Mouse (Mus musculus): ENCODE results near the gene Avil. TPM values are rescaled to one million over a fixed set of nuclear protein-coding genes. Genes with fewer than 3 reads are reported as not detected.

Avil gene
- polyA plus RNA-seq, 1 experiment from 2014 or later = 0.21 TPM

GRCm38 (mm10) chr10:126971363-126972050 is 29.0 kb upstream of the Avil start:
- H3K9me3 ChIP-seq = no peaks in the 10 kb centered on the region
- H3K4me2 ChIP-seq = peak overlapping the region; percentile 54
- peak overlapping the region; percentile 87 for H3K27ac ChIP-seq (replicated peaks)
- H3K27me3 ChIP-seq (replicated peaks) = no peaks in the 10 kb centered on the region
- WGBS = 13% methylated on average over 12 of the region's 12 CpGs
- no peaks in the 10 kb centered on the region for H3K36me3 ChIP-seq
- ATAC-seq (ENCODE audit: extremely low read depth, insufficient number of reproducible peaks, low FRiP score, low TSS enrichment) = no peak
- 0 out of 2 replicates have a peak overlapping the region, but pooled peaks have one; percentile 0 for H3K4me3 ChIP-seq
- peak overlapping the region; percentile 20 for H3K9ac ChIP-seq
- peaks cover 39% of the 10 kb centered on the region for H3K4me1 ChIP-seq

- Histone ChIP-seq H3K36me3 (no peaks in the 10 kb centered on the region), H3K27me3 (replicated peaks) (no peaks in the 10 kb centered on the region), H3K4me1 (peaks cover 39% of the 10 kb centered on the region), H3K4me3 (0 out of 2 replicates have a peak overlapping the region, but pooled peaks have one; percentile 0), H3K4me2 (peak overlapping the region; percentile 54), H3K27ac (replicated peaks) (peak overlapping the region; percentile 87), H3K9me3 (no peaks in the 10 kb centered on the region), H3K9ac (peak overlapping the region; percentile 20)
- peak; percentile 79 for ATAC-seq (ENCODE audit: extremely low read depth, insufficient number of reproducible peaks, low FRiP score, low TSS enrichment)
- WGBS = 9% methylated on average over 13 of the region's 13 CpGs
Measured at GRCm38 (mm10) chr10:126972051-126972725, 28.3 kb upstream of the Avil start.

GRCm38 (mm10) chr10:126972988-126973387 is 27.5 kb upstream of the Avil start:
- Histone ChIP-seq H3K27me3 (replicated peaks) (no peaks in the 10 kb centered on the region), H3K4me1 (peaks cover 45% of the 10 kb centered on the region), H3K27ac (replicated peaks) (peak overlapping the region; percentile 87), H3K4me2 (no peak overlapping the region), H3K4me3 (no peak overlapping the region), H3K36me3 (no peaks in the 10 kb centered on the region), H3K9me3 (no peaks in the 10 kb centered on the region), H3K9ac (peak overlapping the region; percentile 20)
- ATAC-seq (ENCODE audit: extremely low read depth, insufficient number of reproducible peaks, low FRiP score, low TSS enrichment) = no peak
- 30% methylated on average over 7 of the region's 7 CpGs for WGBS

GRCm38 (mm10) chr10:126975706-126976105 is 24.8 kb upstream of the Avil start:
- Histone ChIP-seq H3K4me2 (no peak overlapping the region), H3K9me3 (no peaks in the 10 kb centered on the region), H3K36me3 (no peaks in the 10 kb centered on the region), H3K9ac (no peak overlapping the region), H3K4me1 (peaks cover 46% of the 10 kb centered on the region), H3K27me3 (replicated peaks) (no peaks in the 10 kb centered on the region), H3K27ac (replicated peaks) (no peak overlapping the region), H3K4me3 (no peak overlapping the region)
- ATAC-seq (ENCODE audit: extremely low read depth, insufficient number of reproducible peaks, low FRiP score, low TSS enrichment) = no peak
- 65% methylated on average over 6 of the region's 6 CpGs for WGBS

GRCm38 (mm10) chr10:126977076-126977475 is 23.4 kb upstream of the Avil start:
- H3K4me1 ChIP-seq = peaks cover 46% of the 10 kb centered on the region
- no peaks in the 10 kb centered on the region for H3K9me3 ChIP-seq
- no peaks in the 10 kb centered on the region for H3K36me3 ChIP-seq
- H3K4me2 ChIP-seq = no peak overlapping the region
- H3K9ac ChIP-seq = no peak overlapping the region
- H3K27ac ChIP-seq (replicated peaks) = no peak overlapping the region
- WGBS = 65% methylated on average over 4 of the region's 4 CpGs
- no peaks in the 10 kb centered on the region for H3K27me3 ChIP-seq (replicated peaks)
- no peak for ATAC-seq (ENCODE audit: extremely low read depth, insufficient number of reproducible peaks, low FRiP score, low TSS enrichment)
- no peak overlapping the region for H3K4me3 ChIP-seq

GRCm38 (mm10) chr10:126978277-126978994 is 22.1 kb upstream of the Avil start, which contains the start of gene Ctdsp2:
Ctdsp2 (plus strand) TSS chr10:126978717.
- ATAC-seq (ENCODE audit: extremely low read depth, insufficient number of reproducible peaks, low FRiP score, low TSS enrichment) = peak; percentile 89
- H3K4me2 ChIP-seq = peak within 1 kb of the TSS; percentile 86
- H3K27me3 ChIP-seq (replicated peaks) = no peaks in the 10 kb centered on the region
- WGBS = under 1% methylated on average over 54 of the region's 56 CpGs
- no peaks in the 10 kb centered on the region for H3K9me3 ChIP-seq
- peak within 1 kb of the TSS; percentile 100 for H3K27ac ChIP-seq (replicated peaks)
- H3K36me3 ChIP-seq = no peaks in the 10 kb centered on the region
- H3K4me1 ChIP-seq = peaks cover 47% of the 10 kb centered on the region
- H3K9ac ChIP-seq = peak within 1 kb of the TSS; percentile 100
- peak within 1 kb of the TSS; percentile 97 for H3K4me3 ChIP-seq

- under 1% methylated on average over 47 of the region's 62 CpGs for WGBS
- Histone ChIP-seq H3K27me3 (replicated peaks) (no peaks in the 10 kb centered on the region), H3K36me3 (no peaks in the 10 kb centered on the region), H3K27ac (replicated peaks) (peak overlapping the region; percentile 100), H3K9me3 (no peaks in the 10 kb centered on the region), H3K4me3 (peak overlapping the region; percentile 97), H3K4me2 (peak overlapping the region; percentile 86), H3K9ac (peak overlapping the region; percentile 100), H3K4me1 (peaks cover 54% of the 10 kb centered on the region)
- ATAC-seq (ENCODE audit: extremely low read depth, insufficient number of reproducible peaks, low FRiP score, low TSS enrichment) = peak; percentile 27
Measured at GRCm38 (mm10) chr10:126979121-126979635, 21.3 kb upstream of the Avil start.

- peaks cover 59% of the 10 kb centered on the region for H3K4me1 ChIP-seq
- H3K27me3 ChIP-seq (replicated peaks) = no peaks in the 10 kb centered on the region
- peak overlapping the region; percentile 100 for H3K9ac ChIP-seq
- H3K4me2 ChIP-seq = peak overlapping the region; percentile 86
- H3K36me3 ChIP-seq = no peaks in the 10 kb centered on the region
- peak overlapping the region; percentile 100 for H3K27ac ChIP-seq (replicated peaks)
- H3K4me3 ChIP-seq = peak overlapping the region; percentile 97
- WGBS = under 1% methylated on average over 26 of the region's 57 CpGs
- H3K9me3 ChIP-seq = no peaks in the 10 kb centered on the region
- ATAC-seq (ENCODE audit: extremely low read depth, insufficient number of reproducible peaks, low FRiP score, low TSS enrichment) = no peak
Measured at GRCm38 (mm10) chr10:126979636-126980151, 20.8 kb upstream of the Avil start.

- Histone ChIP-seq H3K9me3 (no peaks in the 10 kb centered on the region), H3K36me3 (no peaks in the 10 kb centered on the region), H3K4me3 (peak overlapping the region; percentile 97), H3K4me1 (peaks cover 66% of the 10 kb centered on the region), H3K27ac (replicated peaks) (peak overlapping the region; percentile 100), H3K9ac (peak overlapping the region; percentile 100), H3K4me2 (peak overlapping the region; percentile 86), H3K27me3 (replicated peaks) (no peaks in the 10 kb centered on the region)
- 2% methylated on average over 16 of the region's 16 CpGs for WGBS
- ATAC-seq (ENCODE audit: extremely low read depth, insufficient number of reproducible peaks, low FRiP score, low TSS enrichment) = no peak
Measured at GRCm38 (mm10) chr10:126980221-126980932, 20.1 kb upstream of the Avil start.

- Histone ChIP-seq H3K27me3 (replicated peaks) (no peaks in the 10 kb centered on the region), H3K4me3 (peak overlapping the region; percentile 97), H3K36me3 (no peaks in the 10 kb centered on the region), H3K9ac (peak overlapping the region; percentile 100), H3K4me2 (peak overlapping the region; percentile 86), H3K4me1 (peaks cover 68% of the 10 kb centered on the region), H3K9me3 (no peaks in the 10 kb centered on the region), H3K27ac (replicated peaks) (peak overlapping the region; percentile 100)
- 8% methylated on average over 11 of the region's 11 CpGs for WGBS
- no peak for ATAC-seq (ENCODE audit: extremely low read depth, insufficient number of reproducible peaks, low FRiP score, low TSS enrichment)
Measured at GRCm38 (mm10) chr10:126980933-126981530, 19.5 kb upstream of the Avil start.
